Mouse (Mus musculus) cortical plate, adult 2 months (tissue): Measurements from ENCODE around the gene Lrrc3b.

Experiments used
- CTCF ChIP-seq: fragments of 200-500 bp; IDR thresholded peaks from 2 replicates; pipeline ENCODE4 v1.5.1; 2011; ENCODE audit warnings: mild to moderate bottlenecking, control low read depth, low read length; ENCODE audit not compliant: insufficient read depth; ENCODE audit errors: extremely low read depth
- POLR2A ChIP-seq: fragments of 200-500 bp; IDR thresholded peaks from 2 replicates; pipeline ENCODE4 v1.6.1; 2011; ENCODE audit warnings: mild to moderate bottlenecking, low read length, control low read depth; ENCODE audit not compliant: insufficient read depth; ENCODE audit errors: extremely low read depth

DNA sequence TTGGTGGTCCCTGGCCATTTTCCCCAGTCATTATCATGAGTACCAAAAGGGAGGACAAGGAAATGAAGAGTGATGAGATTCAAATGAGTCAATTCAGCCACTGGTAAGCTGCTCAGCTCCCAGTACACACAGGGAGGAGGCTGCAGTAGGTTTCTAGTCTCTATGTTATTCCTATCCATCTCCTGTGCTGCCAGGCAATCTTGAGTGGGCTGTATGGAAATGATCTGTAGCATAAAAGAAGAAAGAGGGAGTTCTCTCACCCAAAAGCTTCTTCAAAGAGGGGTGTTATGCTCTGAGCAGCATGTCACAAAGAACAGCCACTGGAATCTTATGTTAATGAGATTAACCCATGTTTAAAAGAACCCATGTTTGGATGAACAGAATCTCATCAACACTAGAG, 64.5 kb downstream of the Lrrc3b start:
- TF ChIP-seq POLR2A (no peak), CTCF (no peak)
